Mouse (Mus musculus) right cerebral cortex, adult 2 months (tissue): ENCODE data around the gene Senp2.

Experiments
- DNase-seq, 2 experiments: peaks; one replicate each; pipeline ENCODE4 v3.0.0; 2021 to 2022; ENCODE audit warnings: low spot score in 2 of 2

Gene Senp2

GRCm38 (mm10) chr16:22022122-22022521 lies 12.8 kb downstream of the Senp2 start:
- peak in 1 of 2 experiments; percentile 7 for DNase-seq

- DNase-seq = no peak
These were observed 18.2 kb downstream of the Senp2 start for GRCm38 (mm10) chr16:22027474-22027873.

- DNase-seq = no peak
These were observed 29.3 kb downstream of the Senp2 start for GRCm38 (mm10) chr16:22038554-22038953.

- no peak for DNase-seq
These were observed 30.7 kb downstream of the Senp2 start for GRCm38 (mm10) chr16:22039978-22040377.

GRCm38 (mm10) chr16:22043830-22044229 lies 34.5 kb downstream of the Senp2 start:
- no peak for DNase-seq

GRCm38 (mm10) chr16:22045930-22046329 lies 36.6 kb downstream of the Senp2 start:
- DNase-seq = no peak

- no peak for DNase-seq
These were observed 37.6 kb downstream of the Senp2 start for GRCm38 (mm10) chr16:22046739-22047366.

- no peak for DNase-seq
These were observed 44.1 kb downstream of the Senp2 start for GRCm38 (mm10) chr16:22053411-22053810.

GRCm38 (mm10) chr16:22057498-22057897 lies 48.2 kb downstream of the Senp2 start:
- DNase-seq = no peak

- DNase-seq = no peak
These were observed 49.6 kb downstream of the Senp2 start for GRCm38 (mm10) chr16:22058871-22059270.

GRCm38 (mm10) chr16:22060416-22060815 lies 51.1 kb downstream of the Senp2 start:
- no peak for DNase-seq

GRCm38 (mm10) chr16:22061555-22062160 lies 52.4 kb downstream of the Senp2 start:
- no peak for DNase-seq

- no peak for DNase-seq
These were observed 53.0 kb downstream of the Senp2 start for GRCm38 (mm10) chr16:22062284-22062683.

- DNase-seq = no peak
These were observed 56.3 kb downstream of the Senp2 start for GRCm38 (mm10) chr16:22065536-22065935.

- no peak for DNase-seq
These were observed 58.1 kb downstream of the Senp2 start for GRCm38 (mm10) chr16:22067406-22067805.

- DNase-seq = no peak
These were observed 62.1 kb downstream of the Senp2 start for GRCm38 (mm10) chr16:22071361-22071760.

GRCm38 (mm10) chr16:22075067-22075466 lies 65.8 kb downstream of the Senp2 start:
- DNase-seq = no peak

GRCm38 (mm10) chr16:22075829-22076619 lies 66.7 kb downstream of the Senp2 start:
- DNase-seq = no peak

- no peak for DNase-seq
These were observed 67.3 kb downstream of the Senp2 start for GRCm38 (mm10) chr16:22076620-22076941.

- DNase-seq = no peak
These were observed 70.9 kb downstream of the Senp2 start for GRCm38 (mm10) chr16:22080125-22080710.

GRCm38 (mm10) chr16:22085411-22085810 lies 76.1 kb downstream of the Senp2 start:
- no peak for DNase-seq

GRCm38 (mm10) chr16:22091255-22091783 lies 82.0 kb downstream of the Senp2 start:
- DNase-seq = no peak
